Mouse (Mus musculus) bone marrow, adult 2 months (tissue): ENCODE measurements around the gene Extl1. TPM values are rescaled to one million over a fixed set of nuclear protein-coding genes. Genes with fewer than 3 reads are reported as not detected.

Experiments
- H3K27ac ChIP-seq: fragments of 200-500 bp; 2 replicates; pipeline ENCODE4 v1.5.1; 2012; ENCODE audit warnings: low read depth, mild to moderate bottlenecking, control low read depth, inconsistent platforms, low read length; ENCODE audit not compliant: control insufficient read depth, poor library complexity, insufficient read depth
- H3K4me1 ChIP-seq: fragments of 200-500 bp; 2 replicates; pipeline ENCODE4 v1.6.1; 2011; ENCODE audit warnings: low read length; ENCODE audit not compliant: control insufficient read depth, insufficient read depth
- H3K4me3 ChIP-seq: fragments of 200-500 bp; replicated peaks from 2 replicates; pipeline ENCODE3; 2011; ENCODE audit warnings: mild to moderate bottlenecking, low read depth, low read length, control low read depth; ENCODE audit not compliant: control insufficient read depth
- CTCF ChIP-seq: fragments of 200-500 bp; IDR thresholded peaks from 2 replicates; pipeline ENCODE4 v1.5.1; 2011; ENCODE audit warnings: low read length, control low read depth; ENCODE audit not compliant: control insufficient read depth, insufficient read depth
- POLR2A ChIP-seq: fragments of 200-500 bp; IDR thresholded peaks from 2 replicates; pipeline ENCODE4 v1.6.1; 2011; ENCODE audit warnings: low read depth, mild to moderate bottlenecking, control low read depth, low read length, borderline replicate concordance; ENCODE audit not compliant: control insufficient read depth
- WGBS: fragments of 180-500 bp; shearing (Covaris S2); methylation state at CpG from one replicate; pipeline ENCODE4 v1.1.7; 2018; 5-methylcytosine and 5-hydroxymethylcytosine counted together
- polyA plus RNA-seq: library from polyadenylated mRNA; stranded (reverse); fragments of >200 nt; gene quantifications from 2 replicates; pipeline ENCODE4 v1.2.4, GENCODE M21; 2011; ENCODE audit warnings: low replicate concordance; ENCODE audit not compliant: missing spikeins, insufficient read depth, insufficient read length

Gene Extl1
- polyA plus RNA-seq, 1 experiment, result 3.3 TPM

GRCm38 (mm10) chr4:134361215-134361614 is 22.4 kb downstream of the Extl1 start:
- WGBS, result 11% methylated on average over 5 of the region's 5 CpGs
- Histone ChIP-seq H3K27ac (no peak overlapping the region), H3K4me1 (peaks cover 2% of the 10 kb centered on the region; the same call in 1 of the 2 replicates), H3K4me3 (no peak overlapping the region)
- TF ChIP-seq CTCF (no peak), POLR2A (no peak)

GRCm38 (mm10) chr4:134359649-134360048 is 24.0 kb downstream of the Extl1 start:
- TF ChIP-seq CTCF (no peak), POLR2A (no peak)
- H3K4me3 ChIP-seq, result no peak overlapping the region
- WGBS, result 81% methylated on average over 6 of the region's 6 CpGs
- H3K4me1 ChIP-seq, result peaks cover 2% of the 10 kb centered on the region; the same call in 1 of the 2 replicates
- H3K27ac ChIP-seq, result no peak overlapping the region

GRCm38 (mm10) chr4:134357461-134357771 is 26.2 kb downstream of the Extl1 start:
- Histone ChIP-seq H3K4me1 (no peaks in the 10 kb centered on the region), H3K27ac (no peak overlapping the region), H3K4me3 (no peak overlapping the region)
- TF ChIP-seq POLR2A (no peak), CTCF (no peak)
- 26% methylated on average over 17 of the region's 17 CpGs for WGBS

DNA sequence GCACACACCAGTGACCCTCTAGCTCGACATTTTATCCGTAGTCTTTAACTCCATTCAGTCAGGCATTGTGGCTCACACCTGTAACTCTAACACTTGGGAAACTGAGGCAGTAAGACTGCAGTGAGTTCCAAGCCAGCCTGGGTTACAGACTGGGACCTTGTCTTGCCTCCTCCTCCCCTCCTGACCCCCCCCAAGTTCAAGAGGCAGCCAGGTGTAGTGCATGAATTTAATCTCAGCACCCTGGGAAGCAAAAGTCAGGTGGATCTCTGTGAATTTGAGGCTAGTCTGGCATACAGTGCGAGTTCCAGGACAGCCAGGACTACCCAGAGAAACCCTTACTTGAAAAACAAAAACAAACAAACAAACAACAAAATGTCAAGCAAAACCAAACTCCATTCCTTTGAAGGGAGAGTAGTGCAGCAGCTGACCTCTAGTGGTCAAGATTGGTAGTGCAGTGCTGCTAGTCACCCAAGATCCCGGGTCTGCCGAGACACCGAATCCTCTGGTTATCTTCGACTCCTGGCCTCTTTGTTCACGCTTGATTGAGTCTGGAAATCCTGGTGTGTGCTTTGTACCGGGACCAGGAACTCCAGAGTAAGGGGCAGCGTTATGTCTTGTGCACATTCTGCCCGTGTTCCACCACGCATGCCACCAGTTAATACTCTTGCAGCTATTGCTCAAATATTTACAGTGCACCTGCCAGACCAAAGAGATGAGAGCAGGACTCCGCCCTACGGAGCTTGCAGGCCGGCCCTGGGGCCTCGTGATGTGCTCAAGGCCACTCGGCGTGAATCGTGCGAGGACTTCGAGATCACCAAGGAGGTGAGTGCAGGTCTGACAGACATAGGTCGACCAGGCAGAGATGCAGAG is 26.8 kb downstream of the Extl1 start:
- TF ChIP-seq POLR2A (no peak), CTCF (peak; percentile 82)
- H3K4me3 ChIP-seq, result no peak overlapping the region
- H3K4me1 ChIP-seq, result no peaks in the 10 kb centered on the region
- no peak overlapping the region for H3K27ac ChIP-seq
- WGBS, result 27% methylated on average over 22 of the region's 22 CpGs

GRCm38 (mm10) chr4:134355841-134356452 is 27.7 kb downstream of the Extl1 start:
- WGBS, result 56% methylated on average over 16 of the region's 16 CpGs
- Histone ChIP-seq H3K27ac (no peak overlapping the region), H3K4me3 (no peak overlapping the region), H3K4me1 (no peaks in the 10 kb centered on the region)
- TF ChIP-seq CTCF (no peak), POLR2A (no peak)

GRCm38 (mm10) chr4:134353527-134354409 is 29.9 kb downstream of the Extl1 start:
- H3K4me3 ChIP-seq, result no peak overlapping the region
- no peaks in the 10 kb centered on the region for H3K4me1 ChIP-seq
- 55% methylated on average over 5 of the region's 5 CpGs for WGBS
- TF ChIP-seq CTCF (no peak), POLR2A (no peak)
- H3K27ac ChIP-seq, result no peak overlapping the region

- WGBS, result 80% methylated on average over 7 of the region's 7 CpGs
Observed at GRCm38 (mm10) chr4:134352929-134353328, 30.7 kb downstream of the Extl1 start.

GRCm38 (mm10) chr4:134352261-134352707 is 31.4 kb downstream of the Extl1 start:
- no peaks in the 10 kb centered on the region for H3K4me1 ChIP-seq
- no peak overlapping the region for H3K27ac ChIP-seq
- WGBS, result 74% methylated on average over 12 of the region's 12 CpGs
- no peak overlapping the region for H3K4me3 ChIP-seq
- TF ChIP-seq CTCF (no peak), POLR2A (no peak)

More at GRCm38 (mm10) chr4:134352929-134353328, 30.7 kb downstream of the Extl1 start:
- no peak overlapping the region for H3K27ac ChIP-seq
- H3K4me3 ChIP-seq, result no peak overlapping the region
- no peak for TF ChIP-seq CTCF
- TF ChIP-seq POLR2A, result no peak
- no peaks in the 10 kb centered on the region for H3K4me1 ChIP-seq
